Mouse (Mus musculus) left cerebral cortex, postnatal 14 days (tissue): ENCODE measurements around the gene Nudt13. TPM values are rescaled to one million over a fixed set of nuclear protein-coding genes. Genes with fewer than 3 reads are reported as not detected.
A peak's percentile ranks its signal among the peaks of the same experiment; 100 is the strongest.
"Not testable (repeated sequence)": the region's sequence is repeated elsewhere in the genome, so short reads cannot be mapped to it uniquely, and the experiment has no call there.

Source experiments
- DNase-seq, 2 experiments: peaks; one replicate each; pipeline ENCODE4 v3.0.0; 2021 to 2022; ENCODE audit warnings: low spot score in 2 of 2, mixed read lengths in 1 of 2
- intact Hi-C: fragments of 180-260 bp; cut with DNase I; formaldehyde crosslinking; loops from one replicate; pipeline ENCODE4 v1.15.1; 2025
- long read RNA-seq, 2 experiments: library from polyadenylated mRNA; stranded (forward); transcript quantifications; one replicate each; pipeline ENCODE4 v2.0.0; 2021
- total RNA-seq, 2 experiments: library from RNA; stranded (reverse); gene quantifications; 2 replicates each; pipeline ENCODE4 v1.2.3; 2021

Gene Nudt13
- 10 to 100 TPM; 13.0 to 22.1 TPM for total RNA-seq
- long read RNA-seq, experiment 1, partial matches to known transcripts = 1 of 10 reads
- long read RNA-seq, experiment 1, other reads (novel, unspliced or antisense) = 5 of 10 reads
- long read RNA-seq, experiment 2, partial matches to known transcripts = 0 of 9 reads
- long read RNA-seq, experiment 2, other reads (novel, unspliced or antisense) = 6 of 9 reads

- DNase-seq = peak; percentile 86 to 94
- intact Hi-C loops = no loop called here
These were observed at the start of gene Nudt13 for GRCm38 (mm10) chr14:20294117-20294892. Nudt13 (plus strand) TSS chr14:20294697.

- no peak for DNase-seq
- intact Hi-C loops = no loop called here
These were observed 49.2 kb upstream of the Nudt13 start for GRCm38 (mm10) chr14:20245318-20245717.

- no peak for DNase-seq
- intact Hi-C loops = no loop called here
These were observed 48.6 kb upstream of the Nudt13 start for GRCm38 (mm10) chr14:20245861-20246260.

GRCm38 (mm10) chr14:20246811-20247266 lies 47.7 kb upstream of the Nudt13 start:
- intact Hi-C loops = no loop called here

GRCm38 (mm10) chr14:20248001-20248400 lies 46.5 kb upstream of the Nudt13 start:
- DNase-seq = no peak
- intact Hi-C loops = no loop called here

More at GRCm38 (mm10) chr14:20246811-20247266, 47.7 kb upstream of the Nudt13 start:
- DNase-seq = no peak

GRCm38 (mm10) chr14:20250237-20251171 lies 44.0 kb upstream of the Nudt13 start:
- intact Hi-C loops = loop anchor here (10.0 kb wide), 1 partner anchor 426 kb away; the partner anchor contains the start of gene Rtraf
- peak; percentile 44 to 62 for DNase-seq

GRCm38 (mm10) chr14:20258185-20259113 lies 36.0 kb upstream of the Nudt13 start:
- peak; percentile 75 to 88 for DNase-seq
- intact Hi-C loops = loop anchor here (1.0 to 10.0 kb wide), 2 partner anchors 144 to 434 kb away; partner anchors contain the start of gene Rtraf

GRCm38 (mm10) chr14:20262346-20262745 lies 32.2 kb upstream of the Nudt13 start:
- DNase-seq = no peak
- intact Hi-C loops = no loop called here

- intact Hi-C loops = loop anchor here (5.0 kb wide), 1 partner anchor 426 kb away; no protein-coding TSS in a partner anchor
- DNase-seq = peak; percentile 56 to 62
These were observed 26.1 kb upstream of the Nudt13 start for GRCm38 (mm10) chr14:20268421-20268820.

- no peak for DNase-seq
- intact Hi-C loops = loop anchor here (5.0 kb wide), 1 partner anchor 427 kb away; no protein-coding TSS in a partner anchor
These were observed 25.3 kb upstream of the Nudt13 start, which contains the start of gene Kcnk16 for GRCm38 (mm10) chr14:20269082-20269809. Kcnk16 (minus strand) TSS chr14:20269199.

GRCm38 (mm10) chr14:20291391-20291790 lies 3.1 kb upstream of the Nudt13 start:
- no peak for DNase-seq
- intact Hi-C loops = no loop called here

- no peak for DNase-seq
- intact Hi-C loops = no loop called here
These were observed 450 bp downstream of the Nudt13 start for GRCm38 (mm10) chr14:20294947-20295346.

- intact Hi-C loops = no loop called here
- DNase-seq = no peak
These were observed 3.1 kb downstream of the Nudt13 start for GRCm38 (mm10) chr14:20297616-20298015.

- intact Hi-C loops = no loop called here
- no peak for DNase-seq
These were observed 3.6 kb downstream of the Nudt13 start for GRCm38 (mm10) chr14:20298131-20298530.

GRCm38 (mm10) chr14:20305085-20305484 lies 10.6 kb downstream of the Nudt13 start:
- DNase-seq, intact Hi-C loops: not testable (repeated sequence)

- no peak for DNase-seq
- intact Hi-C loops = no loop called here
These were observed 20.6 kb downstream of the Nudt13 start for GRCm38 (mm10) chr14:20315137-20315536.

GRCm38 (mm10) chr14:20319420-20319819 lies 24.9 kb downstream of the Nudt13 start:
- intact Hi-C loops = no loop called here
- peak; percentile 53 to 59 for DNase-seq

GRCm38 (mm10) chr14:20324196-20324595 lies 29.7 kb downstream of the Nudt13 start:
- no peak for DNase-seq

More at GRCm38 (mm10) chr14:20324196-20324595, 29.7 kb downstream of the Nudt13 start:
- intact Hi-C loops = no loop called here
